Mouse (Mus musculus) stomach, embryonic 16.5 days (tissue): ENCODE measurements around the gene Serping1. TPM values are rescaled to one million over a fixed set of nuclear protein-coding genes. Genes with fewer than 3 reads are reported as not detected.
A peak's percentile ranks its signal among the peaks of the same experiment; 100 is the strongest.

Experiments used
- ATAC-seq: fragments of 200-750 bp; cut with Nextera tagmentation; 2 replicates; pipeline ENCODE4 v1.8.0; 2017; ENCODE audit warnings: moderate number of reproducible peaks, moderate TSS enrichment; ENCODE audit not compliant: insufficient read depth, low FRiP score
- H3K27ac ChIP-seq: fragments of 300-500 bp; sonication (generic); 2 replicates; pipeline ENCODE4 v1.5.1; 2014; ENCODE audit warnings: low read length
- H3K27me3 ChIP-seq: fragments of 300-500 bp; sonication (generic); 2 replicates; pipeline ENCODE4 v1.6.1; 2014; ENCODE audit warnings: low read length, control low read depth, mixed read lengths; ENCODE audit not compliant: control insufficient read depth, insufficient read depth
- H3K36me3 ChIP-seq: fragments of 300-500 bp; sonication (generic); 2 replicates; pipeline ENCODE4 v1.6.1; 2014; ENCODE audit warnings: low read length; ENCODE audit not compliant: control insufficient read depth, insufficient read depth
- H3K4me1 ChIP-seq: fragments of 300-500 bp; sonication (generic); 2 replicates; pipeline ENCODE4 v1.6.1; 2014; ENCODE audit warnings: low read length, control low read depth, mixed read lengths; ENCODE audit not compliant: control insufficient read depth, insufficient read depth
- H3K4me2 ChIP-seq: fragments of 300-500 bp; sonication (generic); 2 replicates; pipeline ENCODE4 v1.6.1; 2014; ENCODE audit warnings: low read depth, low read length, mixed read lengths
- H3K4me3 ChIP-seq: fragments of 300-500 bp; sonication (generic); replicated peaks from 2 replicates; pipeline ENCODE4 v1.5.1; 2014; ENCODE audit warnings: mild to moderate bottlenecking, low read length
- H3K9ac ChIP-seq: fragments of 300-500 bp; sonication (generic); 2 replicates; pipeline ENCODE4 v1.6.1; 2014; ENCODE audit warnings: low read length
- H3K9me3 ChIP-seq: fragments of 300-500 bp; sonication (generic); replicated peaks from 2 replicates; pipeline ENCODE4 v1.6.1; 2016; ENCODE audit warnings: low read length, control low read depth; ENCODE audit not compliant: control insufficient read depth
- whole genome bisulfite sequencing: fragments of 180-500 bp; shearing (Covaris S2); extraction: QIAGEN DNeasy Blood & Tissue Kit; methylation state at CpG from one replicate; pipeline ENCODE4 v1.1.7; 2014; 5-methylcytosine and 5-hydroxymethylcytosine counted together
- polyA plus RNA-seq: library from polyadenylated mRNA; unstranded; fragments of >200 nt; fragmentation: Nextera tagmentation; extraction: Ambion mirVana; gene quantifications from 2 replicates; pipeline ENCODE4 v1.2.1, GENCODE M21; 2015

Serping1 gene
- polyA plus RNA-seq, 1 experiment from 2014 or later: 98.2 TPM

DNA sequence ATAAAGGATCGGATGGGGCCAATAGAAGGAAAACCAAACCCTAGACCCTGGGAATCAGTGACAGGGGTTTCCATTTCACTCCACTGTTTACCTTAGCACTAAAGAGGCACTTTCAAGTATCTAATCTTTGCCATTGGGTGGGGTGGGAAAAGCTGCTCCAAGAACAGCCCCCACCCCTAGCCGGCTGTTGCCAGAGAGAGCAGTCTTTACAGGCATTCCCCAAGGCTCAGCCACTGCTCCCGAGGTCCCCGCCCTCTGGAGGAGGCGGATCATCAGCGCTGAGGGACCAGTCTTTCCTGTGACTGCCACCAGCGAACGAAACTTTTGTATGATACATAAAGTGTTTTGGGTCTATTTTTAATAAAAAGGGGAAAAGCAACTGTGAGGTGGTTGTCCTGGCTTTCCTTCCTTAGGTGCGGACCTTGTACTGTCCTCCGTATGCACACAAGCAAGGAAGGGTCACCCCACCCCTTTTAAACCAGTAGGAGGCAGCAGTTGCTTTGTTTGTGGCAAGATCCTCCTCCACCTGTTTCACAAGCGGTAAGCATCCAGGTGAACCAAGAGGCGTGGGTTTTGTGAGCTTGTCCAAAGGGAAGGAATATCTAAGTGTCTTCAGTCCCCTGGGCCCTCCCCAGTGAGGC lies 36.9 kb downstream of the Serping1 start:
- peak overlapping the region; percentile 18; the same call in 1 of the 2 replicates for H3K9ac ChIP-seq

DNA sequence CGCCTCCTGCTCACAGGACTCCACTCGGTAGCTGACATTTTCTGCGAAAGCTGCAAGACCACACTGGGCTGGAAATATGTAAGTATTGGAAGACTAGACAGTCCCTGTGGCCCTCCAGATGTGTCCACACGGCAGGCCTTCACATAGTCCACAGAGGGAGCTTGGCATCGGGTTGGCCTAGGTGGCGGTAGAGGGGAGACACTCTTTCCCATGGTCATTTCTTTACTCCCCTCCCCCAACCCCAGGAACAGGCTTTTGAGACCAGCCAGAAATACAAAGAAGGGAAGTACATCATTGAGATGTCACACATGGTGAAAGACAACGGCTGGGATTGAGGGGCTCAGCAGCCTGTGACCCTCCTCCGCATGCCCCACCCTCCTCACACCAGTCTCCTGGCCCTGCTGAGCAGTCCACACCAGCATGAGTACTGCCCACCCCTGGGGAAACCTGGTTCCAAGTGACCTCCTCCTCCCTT lies 37.8 kb downstream of the Serping1 start:
- no peaks in the 10 kb centered on the region for H3K27me3 ChIP-seq
- peaks cover 79% of the 10 kb centered on the region for H3K4me1 ChIP-seq
- peak overlapping the region; percentile 8; the same call in 1 of the 2 replicates for H3K27ac ChIP-seq
- H3K4me3 ChIP-seq: no peak overlapping the region
- peak overlapping the region; percentile 48 for H3K4me2 ChIP-seq
- no peaks in the 10 kb centered on the region for H3K9me3 ChIP-seq
- WGBS: 2% methylated on average over 8 of the region's 8 CpGs
- 0 out of 2 replicates have a peak, but pooled peaks cover 4% of the 10 kb centered on the region for H3K36me3 ChIP-seq
- peak overlapping the region; percentile 53; the same call in 1 of the 2 replicates for H3K9ac ChIP-seq
- ATAC-seq: peak; percentile 25; the same call in 1 of the 2 replicates

More for the DNA sequence above, 36.9 kb downstream of the Serping1 start:
- Histone ChIP-seq H3K9me3 (no peaks in the 10 kb centered on the region), H3K27ac (peak overlapping the region; percentile 62), H3K4me1 (peaks cover 79% of the 10 kb centered on the region), H3K36me3 (0 out of 2 replicates have a peak, but pooled peaks cover 4% of the 10 kb centered on the region), H3K4me2 (peak overlapping the region; percentile 48), H3K27me3 (no peaks in the 10 kb centered on the region), H3K4me3 (peak overlapping the region; percentile 11)
- ATAC-seq: peak; percentile 30; the same call in 1 of the 2 replicates
- WGBS: 1% methylated on average over 12 of the region's 12 CpGs

DNA sequence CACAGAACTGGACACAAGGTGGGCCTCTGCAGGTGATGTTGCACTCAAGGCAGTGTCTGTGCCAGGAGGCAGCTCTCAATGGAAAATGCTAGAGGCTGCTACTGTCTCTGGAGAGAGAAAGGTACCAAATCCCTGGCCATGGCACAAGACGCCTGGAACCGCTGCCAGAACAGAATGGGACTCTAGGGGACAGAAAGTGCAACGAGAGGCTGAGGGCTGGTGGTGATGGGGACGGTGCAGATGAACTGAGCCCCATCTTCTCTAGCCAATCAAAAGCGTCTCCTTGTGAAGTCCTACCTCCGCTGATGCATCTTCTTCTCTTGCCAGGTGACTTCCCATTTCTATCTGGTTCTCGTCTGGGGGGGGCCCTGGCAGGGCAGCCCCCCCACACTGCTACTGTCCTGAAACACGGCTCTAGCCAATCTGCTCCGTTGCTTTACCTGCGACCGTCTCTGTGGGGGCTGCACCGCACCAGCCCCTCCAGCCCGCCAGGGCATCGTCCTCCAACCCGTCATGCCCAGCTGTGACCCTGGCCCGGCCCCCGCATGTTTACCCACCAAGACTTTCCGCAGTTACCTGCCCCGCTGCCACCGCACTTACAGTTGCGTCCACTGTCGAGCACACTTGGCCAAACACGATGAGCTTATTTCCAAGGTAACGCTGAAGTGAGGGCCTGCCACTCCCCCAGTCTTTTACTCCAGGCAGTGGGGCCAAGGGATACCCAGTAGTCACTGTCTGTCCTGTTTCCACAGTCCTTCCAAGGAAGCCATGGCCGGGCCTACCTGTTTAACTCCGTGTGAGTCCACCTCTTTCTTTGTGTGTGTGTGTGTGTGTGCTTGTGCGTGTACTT lies 38.7 kb downstream of the Serping1 start:
- no peak for ATAC-seq
- Histone ChIP-seq H3K27ac (no peak overlapping the region), H3K36me3 (0 out of 2 replicates have a peak, but pooled peaks cover 4% of the 10 kb centered on the region), H3K4me2 (peak overlapping the region; percentile 48), H3K4me1 (peaks cover 71% of the 10 kb centered on the region), H3K27me3 (no peaks in the 10 kb centered on the region), H3K9ac (peak overlapping the region; percentile 53), H3K4me3 (0 out of 2 replicates have a peak overlapping the region, but pooled peaks have one; percentile 4), H3K9me3 (no peaks in the 10 kb centered on the region)
- WGBS: 4% methylated on average over 27 of the region's 27 CpGs

DNA sequence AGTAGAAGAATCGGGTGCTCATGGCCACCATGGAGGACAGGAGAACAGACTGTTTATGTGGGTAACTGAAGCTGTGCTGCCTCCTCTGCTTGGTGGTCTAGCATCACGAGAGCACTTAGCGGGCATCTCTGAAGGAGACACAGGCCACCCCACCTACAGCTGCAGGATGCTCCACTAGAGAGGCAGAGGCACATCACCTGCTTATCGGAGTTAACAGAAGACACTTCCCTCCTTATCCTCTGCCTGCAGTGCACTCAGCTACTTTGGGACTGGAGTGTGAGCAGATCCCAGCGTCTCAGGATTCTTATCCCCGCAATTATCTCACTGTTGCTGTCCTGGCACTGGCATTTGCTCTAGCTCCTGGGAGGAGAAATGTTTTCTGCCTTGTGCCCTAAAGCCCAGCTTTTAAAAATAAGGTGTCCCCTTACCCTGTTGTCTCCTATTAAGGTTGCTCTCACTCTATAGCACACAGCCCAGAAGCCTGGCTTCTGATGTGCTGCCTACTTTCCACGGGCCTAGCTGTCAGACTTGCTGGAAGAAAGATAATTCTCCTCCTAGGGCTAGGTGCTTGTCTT lies 39.8 kb downstream of the Serping1 start:
- no peaks in the 10 kb centered on the region for H3K9me3 ChIP-seq
- H3K36me3 ChIP-seq: 0 out of 2 replicates have a peak, but pooled peaks cover 2% of the 10 kb centered on the region
- 0 out of 2 replicates have a peak overlapping the region, but pooled peaks have one; percentile 66 for H3K9ac ChIP-seq
- peaks cover 60% of the 10 kb centered on the region for H3K4me1 ChIP-seq
- H3K27me3 ChIP-seq: no peaks in the 10 kb centered on the region
- H3K27ac ChIP-seq: no peak overlapping the region
- ATAC-seq: 0 out of 2 replicates have a peak, but pooled peaks have one; percentile 8
- 10% methylated on average over 7 of the region's 7 CpGs for WGBS
- peak overlapping the region; percentile 49 for H3K4me3 ChIP-seq
- H3K4me2 ChIP-seq: peak overlapping the region; percentile 60

DNA sequence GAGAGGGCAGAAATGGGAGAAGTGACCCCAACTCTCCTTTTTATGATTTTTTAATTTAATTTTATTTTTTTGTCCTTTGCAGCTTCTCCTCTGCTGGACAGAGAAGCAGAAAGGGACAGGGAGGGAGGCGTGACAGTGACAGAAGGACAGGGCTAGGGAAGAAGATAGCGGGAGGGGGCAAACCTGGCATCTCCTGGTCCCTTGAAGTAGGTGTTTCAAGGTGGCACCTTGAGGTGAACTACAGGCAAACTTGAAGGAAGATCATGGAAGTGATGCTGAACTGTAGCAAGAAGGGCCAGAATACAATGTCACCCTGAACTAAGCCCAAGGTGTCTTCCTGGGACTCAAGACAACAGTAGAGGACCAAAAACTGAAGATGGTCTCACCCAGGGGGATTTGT lies 40.3 kb downstream of the Serping1 start:
- ATAC-seq: no peak
- Histone ChIP-seq H3K4me1 (peaks cover 55% of the 10 kb centered on the region), H3K9me3 (no peaks in the 10 kb centered on the region), H3K9ac (peak overlapping the region; percentile 66), H3K27ac (no peak overlapping the region), H3K4me3 (peak overlapping the region; percentile 49), H3K4me2 (peak overlapping the region; percentile 60), H3K27me3 (no peaks in the 10 kb centered on the region), H3K36me3 (no peaks in the 10 kb centered on the region)
- 0% methylated on average over 2 of the region's 2 CpGs for WGBS

DNA sequence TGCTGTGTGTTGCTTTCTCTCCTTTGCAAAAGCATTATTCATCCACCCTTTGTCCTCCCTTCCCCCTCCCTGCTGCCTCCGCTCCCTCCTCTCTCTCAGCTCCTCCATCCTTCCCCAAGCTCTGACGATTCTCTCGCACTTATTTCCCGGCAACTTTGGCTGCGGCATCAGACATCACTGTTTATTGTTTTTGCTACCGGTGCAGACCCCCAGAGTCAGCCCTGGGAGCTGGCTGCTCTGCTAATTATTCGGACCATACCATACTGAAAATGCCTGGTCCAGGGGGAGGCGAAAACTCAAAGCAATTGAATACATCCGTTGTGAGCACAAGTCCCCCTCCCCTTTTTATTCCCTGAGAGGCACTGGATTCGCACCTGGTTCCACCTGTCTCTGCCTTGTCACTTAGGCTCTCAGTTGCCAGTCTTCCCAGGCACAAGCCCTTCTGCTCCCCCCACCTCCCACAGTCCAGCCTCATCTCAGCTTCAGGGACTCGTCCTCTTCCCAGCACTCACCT lies 40.8 kb downstream of the Serping1 start:
- H3K36me3 ChIP-seq: no peaks in the 10 kb centered on the region
- peak overlapping the region; percentile 2; the same call in 1 of the 2 replicates for H3K27ac ChIP-seq
- no peaks in the 10 kb centered on the region for H3K27me3 ChIP-seq
- H3K9me3 ChIP-seq: no peaks in the 10 kb centered on the region
- H3K9ac ChIP-seq: peak overlapping the region; percentile 66
- peak overlapping the region; percentile 49 for H3K4me3 ChIP-seq
- under 1% methylated on average over 11 of the region's 11 CpGs for WGBS
- H3K4me2 ChIP-seq: peak overlapping the region; percentile 60
- peaks cover 50% of the 10 kb centered on the region for H3K4me1 ChIP-seq
- ATAC-seq: no peak

DNA sequence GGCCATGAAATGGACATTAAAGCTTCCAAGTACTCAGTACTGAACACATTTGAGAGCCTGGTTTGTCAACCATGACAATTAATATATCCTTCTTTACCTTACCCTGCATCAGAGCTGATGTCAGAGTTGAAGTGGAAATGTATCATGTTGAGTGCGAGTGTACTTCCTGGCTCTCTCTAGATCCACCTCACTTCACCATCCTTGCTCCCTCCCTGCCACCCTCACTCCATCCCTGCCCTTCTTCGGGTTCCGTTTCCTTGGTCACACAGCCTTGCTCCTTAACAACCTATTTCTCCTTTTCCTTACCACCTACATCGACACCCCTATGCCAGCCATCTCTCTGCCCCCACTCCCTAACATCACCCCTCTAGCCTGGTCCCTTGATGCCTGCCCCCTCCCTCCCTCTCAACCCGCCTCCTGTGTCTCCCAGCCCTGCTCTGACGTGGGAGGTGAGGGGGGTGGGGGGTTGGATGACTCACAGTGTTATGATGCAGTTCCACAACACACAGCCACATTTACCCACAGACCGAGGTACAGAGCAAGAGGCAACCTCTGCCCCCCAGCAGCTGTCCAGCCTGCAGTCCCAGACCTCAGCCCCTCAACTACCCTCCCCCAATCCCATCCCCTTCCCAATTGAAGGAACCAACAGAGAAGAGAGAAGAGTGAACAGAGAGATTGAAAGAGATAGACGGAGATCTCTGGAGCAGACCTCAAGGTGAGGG lies 41.5 kb downstream of the Serping1 start, which contains the start of gene Ypel4:
Gene Ypel4 (plus strand): TSS at position 480 of the 722 bp plus-strand sequence.
- no peaks in the 10 kb centered on the region for H3K27me3 ChIP-seq
- ATAC-seq: peak; percentile 35
- peaks cover 43% of the 10 kb centered on the region for H3K4me1 ChIP-seq
- peak within 1 kb of the TSS; percentile 66 for H3K9ac ChIP-seq
- no peaks in the 10 kb centered on the region for H3K9me3 ChIP-seq
- 1% methylated on average over 8 of the region's 8 CpGs for WGBS
- peak within 1 kb of the TSS; percentile 49 for H3K4me3 ChIP-seq
- H3K27ac ChIP-seq: peak within 1 kb of the TSS; percentile 2; the same call in 1 of the 2 replicates
- H3K36me3 ChIP-seq: no peaks in the 10 kb centered on the region
- peak within 1 kb of the TSS; percentile 60 for H3K4me2 ChIP-seq

DNA sequence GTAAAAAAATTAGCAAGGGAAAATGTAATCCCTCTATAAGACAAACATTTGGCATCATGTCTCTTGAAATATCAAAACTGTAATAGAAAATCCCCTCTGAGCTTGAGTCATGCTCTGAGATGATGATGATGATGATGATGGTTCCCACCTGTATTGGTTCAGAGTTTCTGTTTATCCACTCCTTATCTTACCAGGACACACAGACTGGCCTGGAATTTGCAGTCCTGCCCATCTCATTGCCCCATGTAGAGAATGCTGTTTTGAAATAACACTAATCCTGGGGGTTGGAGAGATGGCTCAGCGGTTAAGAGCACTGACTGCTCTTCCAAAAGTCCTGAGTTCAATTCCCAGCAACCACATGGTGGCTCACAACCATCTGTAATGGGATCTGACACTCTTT lies 42.9 kb downstream of the Serping1 start:
- Histone ChIP-seq H3K27ac (no peak overlapping the region), H3K4me1 (peaks cover 30% of the 10 kb centered on the region), H3K4me3 (no peak overlapping the region), H3K9ac (no peak overlapping the region), H3K4me2 (no peak overlapping the region), H3K9me3 (no peaks in the 10 kb centered on the region), H3K27me3 (no peaks in the 10 kb centered on the region), H3K36me3 (no peaks in the 10 kb centered on the region)
- 85% methylated on average over 1 of the region's 1 CpGs for WGBS
- no peak for ATAC-seq
